Mouse (Mus musculus): ENCODE results near the gene Nell1. TPM values are rescaled to one million over a fixed set of nuclear protein-coding genes. Genes with fewer than 3 reads are reported as not detected.

The Nell1 gene
- total RNA-seq, 2 experiments from 2014 or later, result 1.5 to 2.1 TPM

DNA sequence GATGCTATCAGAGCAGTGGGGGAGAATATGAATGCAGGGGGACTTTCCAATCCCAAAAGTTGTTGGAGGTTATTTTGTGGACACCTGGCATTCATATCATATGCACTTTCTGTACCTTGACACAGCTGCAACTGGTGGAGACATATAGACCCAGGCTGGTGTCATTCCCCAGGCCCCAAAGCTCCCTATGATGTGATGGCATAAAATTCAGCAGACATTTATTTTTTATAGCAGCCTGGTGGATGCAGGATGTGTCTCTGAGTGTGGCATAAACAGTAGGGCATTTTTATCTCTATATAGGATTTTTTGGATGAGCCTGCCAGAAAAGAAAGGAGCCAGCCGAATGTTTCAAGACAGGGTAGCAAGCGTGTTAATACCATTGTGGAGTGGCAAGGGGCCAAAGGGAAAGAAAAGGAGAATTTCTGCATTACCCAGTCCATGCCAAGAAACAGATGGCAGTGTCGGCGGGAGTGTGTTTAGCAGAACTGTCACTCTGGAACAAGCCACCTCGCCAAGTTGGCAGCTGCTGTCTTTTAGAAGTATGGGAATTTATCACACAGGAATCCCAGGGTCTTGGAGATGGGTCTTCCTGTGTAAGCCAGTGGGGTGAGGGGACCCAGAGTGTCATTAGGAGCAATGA lies 267.1 kb downstream of the Nell1 start:
- no peak for DNase-seq (ENCODE audit: low spot score in 2 of 2)

DNA sequence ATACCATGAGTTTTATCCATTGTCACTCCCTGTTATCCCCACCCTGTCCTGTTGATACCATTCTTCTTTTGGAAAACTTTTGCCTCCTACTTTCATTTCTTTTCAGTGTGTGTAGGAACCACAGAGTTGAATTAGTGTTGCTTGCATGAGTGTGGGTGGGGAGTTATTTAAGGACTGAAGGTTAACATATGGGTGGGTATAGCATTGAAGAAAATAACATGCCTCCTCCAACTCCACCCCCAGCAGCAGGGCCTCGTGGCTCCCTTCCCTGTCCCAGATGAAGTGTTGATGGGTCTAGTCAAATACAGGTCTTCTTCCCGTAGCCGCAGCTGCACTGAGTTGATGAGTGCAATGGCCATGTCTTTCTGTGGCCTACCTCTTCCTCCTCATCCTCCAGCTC lies 278.5 kb downstream of the Nell1 start:
- no peak for DNase-seq (ENCODE audit: low spot score in 2 of 2)

DNA sequence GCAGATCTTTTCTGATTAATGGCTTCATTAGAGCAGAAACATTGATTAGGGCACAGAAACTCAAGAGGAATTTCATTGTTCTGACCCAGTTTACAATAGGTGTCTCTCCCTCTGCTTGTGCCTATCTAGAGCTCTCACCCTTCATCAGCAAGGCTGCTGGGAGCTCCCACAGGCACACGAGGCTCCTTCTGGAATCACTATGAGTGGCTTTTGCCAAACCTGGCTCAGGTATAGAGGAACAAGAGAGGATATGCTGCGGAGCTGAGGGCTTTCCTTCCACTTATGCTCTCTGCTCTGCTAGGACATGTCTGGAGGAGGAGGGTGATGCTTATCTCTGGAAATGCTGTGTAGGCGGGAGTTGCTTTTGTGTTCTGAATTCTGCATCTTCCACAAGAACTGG lies 285.4 kb downstream of the Nell1 start:
- DNase-seq (ENCODE audit: low spot score in 2 of 2), result no peak

DNA sequence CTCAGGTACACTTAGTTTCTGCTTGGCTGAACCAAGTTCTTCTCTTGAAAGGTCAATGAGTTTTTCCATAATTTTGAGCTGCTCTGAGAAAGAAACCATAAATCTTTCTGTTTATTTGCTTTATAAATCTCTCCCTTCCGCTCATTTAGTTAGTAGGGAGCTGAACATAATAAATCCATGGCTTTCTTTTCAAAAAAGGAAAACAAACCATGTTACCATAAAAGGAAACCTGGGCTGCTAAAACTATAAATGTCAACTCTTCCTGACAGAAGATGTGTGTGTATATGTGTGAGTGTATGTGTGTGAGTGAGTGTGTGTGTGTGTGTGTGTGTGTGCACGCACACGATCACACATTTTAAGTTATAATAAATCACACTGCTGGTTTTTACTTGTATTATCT lies 320.8 kb downstream of the Nell1 start:
- DNase-seq (ENCODE audit: low spot score in 2 of 2), result no peak

DNA sequence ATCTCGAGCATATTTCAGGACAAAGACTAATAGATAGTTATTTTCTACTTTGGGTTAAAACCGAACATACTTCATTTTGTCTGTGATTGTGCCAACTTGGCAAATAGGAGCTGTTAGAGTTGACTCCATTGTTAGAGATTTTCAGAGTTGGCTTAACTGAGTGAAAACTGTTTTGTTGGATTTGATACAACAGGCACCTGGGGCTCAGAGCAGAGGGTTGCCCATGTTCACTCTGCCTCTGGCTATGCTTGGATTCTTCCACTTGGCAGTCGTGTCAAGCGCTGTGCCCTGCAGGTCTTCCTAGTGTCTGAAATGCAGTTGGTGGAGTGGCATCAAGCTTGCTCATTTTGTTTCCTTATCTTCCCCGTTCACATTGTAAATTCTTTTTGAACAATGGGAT lies 363.6 kb downstream of the Nell1 start:
- DNase-seq (ENCODE audit: low spot score in 2 of 2), result no peak

DNA sequence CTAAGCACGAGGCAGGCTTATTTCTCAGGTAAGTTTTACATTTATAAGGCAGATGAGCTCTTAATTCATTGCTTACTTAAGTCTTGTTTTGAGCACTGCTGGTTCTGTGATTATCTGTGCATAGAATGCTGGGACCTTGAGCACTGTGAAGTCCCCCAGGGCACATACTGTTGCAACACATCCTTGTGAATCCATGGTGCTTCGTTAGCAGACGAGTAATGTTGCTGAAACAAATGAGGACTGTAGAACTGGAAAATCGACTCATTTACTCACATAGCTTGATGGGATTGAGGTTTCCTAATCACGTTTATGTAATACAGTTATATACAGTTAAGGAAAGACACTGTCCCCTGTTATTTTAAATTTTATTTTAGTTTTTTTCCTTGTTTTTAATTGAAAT lies 364.1 kb downstream of the Nell1 start:
- DNase-seq (ENCODE audit: low spot score in 2 of 2), result no peak

DNA sequence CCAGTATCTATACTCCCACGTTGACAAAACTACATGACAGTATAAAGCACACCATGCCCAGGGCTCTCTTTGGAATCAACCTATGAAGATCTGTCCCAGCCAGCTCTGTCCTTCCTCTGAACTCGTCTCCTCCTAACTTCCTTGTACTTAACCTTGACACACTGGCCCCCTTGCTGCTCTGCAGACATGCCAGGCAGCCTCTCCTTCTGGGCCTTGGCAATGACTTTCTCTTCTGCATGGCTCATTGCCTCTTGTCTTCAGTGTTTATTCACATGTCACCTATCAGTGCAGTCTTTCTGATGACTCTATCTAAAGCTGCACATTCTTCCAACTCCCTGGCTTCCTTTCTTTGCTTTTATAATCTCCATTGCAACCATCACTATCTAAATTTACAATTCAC lies 376.9 kb downstream of the Nell1 start:
- no peak for DNase-seq (ENCODE audit: low spot score in 2 of 2)

DNA sequence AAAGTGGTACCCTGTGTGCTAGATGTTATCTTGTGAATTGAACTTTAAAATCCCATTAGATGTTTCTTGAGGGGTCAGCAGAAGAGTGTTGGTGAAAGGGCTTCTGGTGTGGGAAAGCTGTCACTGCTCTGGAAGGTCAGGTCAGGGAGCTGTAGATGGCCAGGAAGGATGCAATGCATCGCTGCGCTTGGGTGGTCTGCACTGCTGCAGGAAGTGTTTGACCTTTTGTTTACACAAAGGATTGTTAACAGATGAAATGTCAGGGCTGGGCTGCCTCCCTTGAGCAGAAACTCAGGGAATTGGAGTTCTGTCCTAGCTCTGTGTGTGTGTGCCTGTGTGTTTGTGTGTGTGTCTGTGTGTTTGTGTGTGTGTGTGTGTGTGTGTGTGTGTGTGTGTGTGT lies 382.5 kb downstream of the Nell1 start:
- no peak for DNase-seq (ENCODE audit: low spot score in 2 of 2)

DNA sequence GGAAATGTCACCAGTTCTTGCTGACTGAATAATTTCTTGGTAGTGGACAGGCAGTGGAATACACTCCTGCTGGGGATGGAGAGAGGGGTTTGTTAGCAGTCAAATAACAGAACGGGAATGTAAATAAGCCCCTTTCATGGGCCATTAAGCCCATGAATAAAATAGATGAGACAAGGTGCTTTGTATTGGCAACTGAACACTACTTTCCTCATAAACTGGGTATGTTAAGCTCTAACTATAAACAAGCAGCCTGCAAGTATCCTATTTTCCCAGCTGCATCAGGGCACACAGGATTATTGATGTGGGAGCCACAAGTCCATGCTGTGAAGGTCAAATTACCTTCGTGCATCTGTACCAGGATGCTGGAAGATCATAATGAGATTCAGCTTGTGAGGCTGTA lies 387.4 kb downstream of the Nell1 start:
- no peak for DNase-seq (ENCODE audit: low spot score in 2 of 2)

DNA sequence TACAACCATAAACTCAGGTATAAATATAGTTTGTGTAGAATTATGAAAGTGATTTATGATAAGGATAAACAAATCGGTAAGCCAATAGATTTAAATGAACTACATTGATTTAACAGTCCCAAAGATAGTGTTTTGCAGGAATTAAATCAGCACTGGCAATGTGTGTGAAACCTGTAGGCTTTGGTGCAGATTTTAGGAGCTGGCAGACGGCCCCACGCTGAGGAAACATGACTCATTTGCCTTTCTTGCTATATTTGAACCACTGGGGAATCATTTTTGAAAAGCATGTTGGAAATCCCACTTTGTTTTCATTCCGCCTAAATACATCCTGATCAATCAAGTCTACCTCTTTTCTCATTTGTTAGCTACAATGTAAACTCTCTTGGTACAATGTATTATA lies 400.2 kb downstream of the Nell1 start:
- DNase-seq (ENCODE audit: low spot score in 2 of 2), result no peak

DNA sequence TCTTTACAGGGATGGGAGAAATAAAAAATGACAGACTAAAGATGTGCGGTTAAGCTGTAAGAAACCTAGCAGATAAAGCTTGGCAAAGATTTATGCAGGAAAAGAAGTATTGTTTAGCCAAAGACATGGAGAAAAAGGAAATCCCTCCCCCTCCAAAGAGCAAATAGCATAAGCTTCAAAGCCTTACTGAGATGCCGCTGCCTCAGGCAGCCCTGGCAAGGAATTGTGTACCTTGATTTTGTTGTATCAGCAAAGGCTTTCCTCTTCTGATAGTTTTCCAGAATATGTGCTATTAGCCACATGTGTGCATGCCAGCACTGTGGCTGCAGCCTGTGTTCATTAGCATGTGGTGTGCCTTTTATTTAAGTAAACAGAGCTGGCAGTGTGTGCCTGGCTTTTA lies 435.8 kb downstream of the Nell1 start:
- DNase-seq (ENCODE audit: low spot score in 2 of 2), result no peak

DNA sequence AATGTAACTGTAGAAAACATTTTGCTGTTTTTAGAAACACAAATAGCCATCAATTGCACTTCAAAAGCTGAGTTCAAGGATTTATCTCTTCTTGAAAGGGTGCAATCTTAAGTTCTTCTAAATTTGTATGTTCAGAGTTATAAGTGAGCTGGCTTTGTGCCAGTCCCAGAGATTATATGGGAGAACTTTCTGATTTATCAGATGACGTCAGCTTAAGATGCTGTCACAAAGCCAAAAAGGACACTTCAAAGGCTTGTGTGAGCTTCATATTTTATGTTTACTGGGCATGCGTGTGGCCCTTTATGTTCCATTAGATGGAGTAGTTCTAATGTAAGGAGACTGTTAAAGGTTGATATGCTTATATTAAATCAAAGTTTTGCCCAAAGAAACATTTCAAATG lies 445.3 kb downstream of the Nell1 start:
- no peak for DNase-seq (ENCODE audit: low spot score in 2 of 2)

DNA sequence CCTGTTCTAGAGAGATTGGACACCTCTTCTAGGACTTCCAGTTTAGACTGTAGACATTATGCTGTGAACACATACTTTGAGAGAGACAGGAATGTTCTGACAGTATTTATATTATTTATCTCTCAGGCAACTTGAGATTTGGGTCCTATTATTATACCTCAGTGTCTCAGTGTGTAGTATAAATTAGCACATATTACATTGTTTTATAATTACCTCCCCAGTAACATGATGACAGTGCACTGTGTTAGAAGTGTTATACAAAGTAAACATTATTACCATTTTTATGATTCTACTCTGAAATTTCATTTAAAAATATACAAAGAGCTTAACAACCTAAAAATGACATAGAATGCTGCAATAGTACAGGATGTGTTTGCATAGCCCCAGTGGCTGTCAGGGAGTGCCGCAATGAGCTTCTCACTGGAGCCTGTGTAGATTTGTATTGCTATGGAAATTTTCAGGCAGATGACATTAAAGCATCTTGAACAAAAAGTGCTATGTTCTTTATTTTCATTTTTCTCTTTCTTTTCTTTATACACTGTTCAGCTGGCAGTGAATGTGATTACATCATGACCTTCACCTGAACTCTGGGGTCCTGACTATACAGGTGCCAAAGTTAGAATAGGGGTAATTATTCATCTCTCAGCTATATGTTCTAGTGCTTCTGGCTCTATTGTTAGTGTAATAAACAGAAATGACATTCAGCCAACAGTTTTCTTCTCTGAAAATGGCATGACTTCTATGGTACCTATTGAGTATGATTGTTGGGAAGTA lies 447.9 kb downstream of the Nell1 start:
- no peak for DNase-seq (ENCODE audit: low spot score in 2 of 2)

DNA sequence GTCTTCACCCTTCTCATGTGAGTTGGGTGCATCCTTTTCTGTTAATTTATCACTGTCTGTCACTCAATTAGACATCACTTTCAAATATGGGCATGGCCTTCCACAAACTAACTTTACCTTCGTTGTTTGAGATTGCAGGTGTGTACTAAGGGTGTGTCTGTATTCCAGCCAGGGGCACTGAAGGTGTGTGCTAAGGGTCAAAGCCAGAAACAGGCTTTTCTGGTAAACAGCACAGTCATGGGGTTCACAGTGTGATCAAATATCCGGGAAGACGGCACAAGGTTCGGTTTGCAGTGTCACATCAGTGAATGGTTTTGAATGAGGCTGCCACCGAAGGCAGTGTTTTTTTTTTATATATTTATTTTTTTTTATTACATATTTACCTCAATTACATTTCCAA lies 455.1 kb downstream of the Nell1 start:
- no peak for DNase-seq (ENCODE audit: low spot score in 2 of 2)

DNA sequence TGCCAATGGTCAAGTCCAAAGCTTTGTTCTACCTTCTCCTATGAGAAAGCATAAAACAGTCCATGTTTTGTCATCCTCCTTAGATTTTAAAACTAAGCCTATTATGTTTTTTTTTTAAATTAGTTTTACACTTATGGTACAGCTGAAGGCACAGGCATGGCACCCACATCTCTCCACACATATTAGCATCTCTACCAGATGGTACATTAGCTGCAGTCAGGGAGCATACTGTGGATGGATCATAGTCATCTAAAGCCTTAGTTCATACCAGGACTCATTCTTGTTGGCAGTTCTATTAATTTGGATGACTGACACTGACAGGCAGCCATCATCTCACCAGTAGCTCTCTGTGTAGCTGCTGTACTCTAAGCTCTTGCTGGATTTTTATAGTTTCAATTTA lies 466.6 kb downstream of the Nell1 start:
- DNase-seq (ENCODE audit: low spot score in 2 of 2), result no peak

DNA sequence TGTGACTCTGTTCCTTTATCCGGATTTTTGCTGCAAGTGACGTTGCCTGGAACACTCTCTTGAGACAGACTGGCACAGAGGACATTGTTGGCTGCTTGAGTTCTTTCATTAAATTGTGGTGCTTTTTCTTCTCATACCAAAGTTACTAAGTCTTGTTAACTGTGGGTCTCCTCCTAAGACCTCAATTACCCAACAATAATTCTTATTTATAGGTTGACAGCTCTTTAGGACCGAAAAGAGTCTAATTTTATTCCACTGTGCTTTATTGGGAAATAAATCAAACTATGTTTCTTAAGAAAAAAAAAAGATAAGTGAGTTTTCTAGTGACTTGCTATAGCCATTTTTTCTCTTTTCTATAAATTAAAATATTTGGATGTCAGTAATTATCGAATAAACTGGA lies 472.7 kb downstream of the Nell1 start:
- DNase-seq (ENCODE audit: low spot score in 2 of 2), result no peak

DNA sequence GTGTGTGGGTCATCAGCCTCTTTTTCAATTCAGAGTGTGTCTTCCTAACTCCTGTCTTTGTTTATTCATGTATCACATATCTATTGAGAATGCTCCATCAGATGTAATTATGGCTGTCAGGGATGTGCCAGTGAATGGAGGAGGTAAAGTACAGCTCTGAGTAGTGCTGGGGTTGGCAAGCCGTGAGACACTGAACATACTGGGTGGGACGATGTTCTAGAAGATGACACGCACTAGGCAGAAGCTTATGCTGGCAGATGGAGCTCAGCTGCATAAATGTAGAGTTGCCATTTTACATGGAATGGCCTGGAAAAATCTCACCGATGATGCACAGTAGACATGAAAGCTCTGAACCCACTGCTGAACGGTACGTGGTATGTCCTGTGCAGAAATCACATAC lies 493.1 kb downstream of the Nell1 start:
- DNase-seq (ENCODE audit: low spot score in 2 of 2), result no peak

DNA sequence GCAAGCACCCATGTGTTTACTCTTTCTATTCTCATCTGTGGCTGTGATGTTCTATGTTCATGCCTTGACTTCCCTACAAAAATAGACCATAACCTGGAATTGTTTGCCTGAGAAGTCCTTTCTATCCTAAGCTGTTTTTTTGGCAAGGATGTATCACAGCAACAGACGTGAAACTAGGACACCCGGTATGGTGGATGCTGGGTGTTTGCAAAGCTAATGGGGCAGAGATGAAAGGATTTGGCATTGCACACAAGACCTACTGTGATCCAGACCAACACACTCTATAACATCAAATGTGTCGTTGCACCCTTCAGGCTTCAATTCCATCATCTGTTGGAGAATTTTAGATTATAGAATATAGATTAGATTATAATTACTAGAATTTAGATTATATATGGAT lies 495.9 kb downstream of the Nell1 start:
- DNase-seq (ENCODE audit: low spot score in 2 of 2), result no peak

DNA sequence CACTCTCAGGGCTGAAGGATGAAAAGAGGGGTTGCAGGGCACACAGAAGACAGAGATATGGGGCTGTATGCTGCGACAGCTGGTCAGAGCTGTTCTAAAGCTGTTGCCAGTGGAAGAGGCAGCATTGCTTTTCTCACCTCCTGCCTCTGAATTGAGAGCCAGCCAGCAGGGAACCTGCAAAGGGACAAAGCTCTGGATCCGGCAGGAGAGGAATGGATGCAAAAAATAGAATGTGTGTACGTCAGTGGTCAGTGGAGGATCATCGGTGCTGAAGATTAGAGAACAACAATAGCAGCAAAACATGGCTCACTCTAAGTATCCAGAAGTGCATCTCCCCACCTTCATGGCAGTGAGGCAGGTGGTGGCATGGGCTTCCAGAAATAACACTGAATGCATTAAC lies 507.3 kb downstream of the Nell1 start:
- no peak for DNase-seq (ENCODE audit: low spot score in 2 of 2)

DNA sequence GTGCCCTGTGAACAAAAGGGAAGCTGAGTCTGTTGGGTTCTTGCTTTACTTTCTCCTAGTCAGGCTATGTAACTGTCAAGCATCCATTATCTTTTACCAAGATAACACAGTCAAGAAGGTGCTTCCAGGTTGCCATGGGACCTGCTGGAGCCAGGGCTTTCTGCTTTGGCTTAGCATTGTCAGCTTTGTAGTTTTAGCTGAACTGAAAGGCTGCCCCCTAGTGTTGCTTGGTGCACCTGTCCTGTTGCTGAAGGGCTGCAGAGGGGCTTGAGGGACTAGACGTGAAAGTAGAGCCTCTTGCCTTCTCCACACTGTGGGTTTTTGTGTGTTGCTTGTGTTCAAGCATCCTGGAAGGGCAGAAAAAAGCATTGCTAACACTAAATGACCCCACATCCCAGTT lies 510.6 kb downstream of the Nell1 start:
- no peak for DNase-seq (ENCODE audit: low spot score in 2 of 2)

DNA sequence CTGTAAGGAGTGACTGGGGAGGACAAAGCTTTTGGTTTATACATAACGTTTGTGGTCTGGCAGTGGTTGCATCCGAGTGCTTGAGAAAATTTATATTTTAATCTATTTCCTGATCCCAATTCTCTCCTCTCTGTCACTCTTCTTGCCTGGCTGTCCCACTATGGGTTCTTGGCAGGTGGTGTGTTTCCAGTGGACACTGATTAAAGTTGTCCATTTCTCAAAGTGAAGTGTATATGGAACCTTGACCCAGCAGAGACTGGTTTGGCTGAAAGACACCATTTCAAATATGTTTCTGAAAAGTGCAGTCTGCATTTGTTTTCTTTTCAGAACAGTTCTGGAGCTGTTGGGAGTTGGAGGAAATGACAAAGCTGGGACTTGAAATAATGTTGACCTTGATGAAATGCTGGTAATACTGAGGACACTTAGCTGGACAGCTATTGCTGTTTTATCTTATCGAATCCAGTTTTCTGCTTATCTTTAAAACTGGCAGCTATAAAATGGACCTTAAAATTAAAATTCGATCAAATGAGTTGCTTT lies 512.3 kb downstream of the Nell1 start:
- DNase-seq (ENCODE audit: low spot score in 2 of 2), result no peak

DNA sequence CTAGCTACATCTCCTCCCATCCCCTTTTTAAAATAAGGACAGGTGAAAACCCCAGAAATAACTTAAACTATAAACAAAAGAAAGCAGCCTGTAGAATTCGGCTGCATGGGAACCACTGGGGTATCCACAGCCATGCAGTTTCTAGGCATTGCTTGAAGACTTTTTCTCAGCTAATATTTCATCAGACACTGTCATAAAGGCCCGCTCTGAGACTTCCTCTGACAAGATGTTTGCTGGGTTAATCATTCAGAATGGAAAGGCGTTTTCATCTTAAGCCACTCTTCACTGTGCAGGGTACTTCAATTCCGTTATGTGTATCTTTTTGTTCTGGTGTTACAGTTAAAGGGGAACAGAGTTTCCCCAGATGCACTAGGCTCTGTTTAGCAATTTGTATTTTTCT lies 526.9 kb downstream of the Nell1 start:
- DNase-seq (ENCODE audit: low spot score in 2 of 2), result no peak

DNA sequence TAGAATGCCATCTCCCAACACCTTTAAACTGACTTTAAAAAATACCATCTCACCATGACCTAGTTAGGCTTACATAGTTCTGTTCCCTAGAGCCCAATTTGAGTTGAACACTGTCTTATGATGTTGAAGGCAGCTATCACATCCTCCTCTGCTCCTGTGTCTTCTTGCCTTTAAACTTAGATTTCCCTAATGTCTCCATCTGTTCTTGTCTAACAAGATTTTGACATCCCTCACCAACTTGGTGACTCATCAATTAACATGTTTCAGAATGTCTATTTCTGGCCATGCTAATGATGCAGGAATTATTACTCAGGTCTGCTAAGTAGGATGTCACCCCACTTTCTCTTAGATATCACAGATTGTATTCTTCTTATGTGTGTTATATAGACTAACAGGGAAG lies 532.4 kb downstream of the Nell1 start:
- no peak for DNase-seq (ENCODE audit: low spot score in 2 of 2)

Measured in adrenal gland, postnatal 4 days (tissue).